Mouse (Mus musculus) gastrocnemius, postnatal 10 days (tissue): Measurements from ENCODE around the gene 9930021J03Rik. TPM values are rescaled to one million over a fixed set of nuclear protein-coding genes. Genes with fewer than 3 reads are reported as not detected.

Experiments
- DNase-seq: peaks from one replicate; pipeline ENCODE4 v3.0.0; 2021; ENCODE audit warnings: mixed read lengths
- total RNA-seq, 2 experiments: library from RNA; stranded (reverse); gene quantifications; 2 replicates each; pipeline ENCODE4 v1.2.3; 2021

9930021J03Rik gene
- total RNA-seq, 2 experiments from 2014 or later: 12.4 to 16.1 TPM

- DNase-seq: no peak
Measured at GRCm38 (mm10) chr19:29695071-29695470, 110.7 kb downstream of the 9930021J03Rik start.

- DNase-seq: peak; percentile 84
Measured at GRCm38 (mm10) chr19:29683844-29684540, 121.8 kb downstream of the 9930021J03Rik start.

- DNase-seq: no peak
Measured at GRCm38 (mm10) chr19:29680182-29681152, 125.3 kb downstream of the 9930021J03Rik start.

- DNase-seq: no peak
Measured at GRCm38 (mm10) chr19:29678181-29678778, 127.5 kb downstream of the 9930021J03Rik start.

GRCm38 (mm10) chr19:29676479-29677193 lies 129.2 kb downstream of the 9930021J03Rik start:
- DNase-seq: no peak

GRCm38 (mm10) chr19:29675562-29676078 lies 130.2 kb downstream of the 9930021J03Rik start:
- no peak for DNase-seq

GRCm38 (mm10) chr19:29674946-29675345 lies 130.8 kb downstream of the 9930021J03Rik start:
- DNase-seq: no peak

GRCm38 (mm10) chr19:29672660-29673059 lies 133.1 kb downstream of the 9930021J03Rik start:
- no peak for DNase-seq

- DNase-seq: no peak
Measured at GRCm38 (mm10) chr19:29671160-29671559, 134.6 kb downstream of the 9930021J03Rik start.

GRCm38 (mm10) chr19:29670247-29670646 lies 135.5 kb downstream of the 9930021J03Rik start:
- no peak for DNase-seq

GRCm38 (mm10) chr19:29668135-29668534 lies 137.7 kb downstream of the 9930021J03Rik start:
- DNase-seq: no peak

- no peak for DNase-seq
Measured at GRCm38 (mm10) chr19:29666965-29667594, 138.7 kb downstream of the 9930021J03Rik start.

- DNase-seq: no peak
Measured at GRCm38 (mm10) chr19:29666164-29666563, 139.6 kb downstream of the 9930021J03Rik start.

- DNase-seq: no peak
Measured at GRCm38 (mm10) chr19:29664934-29665333, 140.9 kb downstream of the 9930021J03Rik start.

Other genes starting within 250 kb of the 9930021J03Rik start
- 10 to 100 TPM in 1 of 2 experiments, 1 to 10 TPM in 1; 9.7 to 10.3 TPM for gene Ermp1, start 157.6 kb downstream of the 9930021J03Rik start, total RNA-seq
- under 1 TPM in 1 of 2 experiments, not detected in 1; 0.45 TPM for gene Mlana, start 108.2 kb downstream of the 9930021J03Rik start, total RNA-seq
- gene Ranbp6, start 7.0 kb upstream of the 9930021J03Rik start, total RNA-seq: 1 to 10 TPM; 8.0 to 9.0 TPM
- gene Il33, start 119.1 kb upstream of the 9930021J03Rik start, total RNA-seq: 1 to 10 TPM; 6.8 to 7.1 TPM
- not detected for gene Trpd52l3, start 197.8 kb upstream of the 9930021J03Rik start, total RNA-seq
- 10 to 100 TPM; 15.7 to 23.4 TPM for gene Uhrf2, start 224.5 kb upstream of the 9930021J03Rik start, total RNA-seq